Mouse (Mus musculus) stomach, postnatal 0 days (tissue): ENCODE data around the gene Rln1. TPM values are rescaled to one million over a fixed set of nuclear protein-coding genes. Genes with fewer than 3 reads are reported as not detected.

Source experiments
- ATAC-seq: fragments of 200-750 bp; cut with Nextera tagmentation; 2 replicates; pipeline ENCODE4 v1.8.0; 2017; ENCODE audit not compliant: low FRiP score, low TSS enrichment
- DNase-seq: peaks from one replicate; pipeline ENCODE4 v3.0.0-alpha.2; 2016; ENCODE audit warnings: low spot score
- H3K27ac ChIP-seq: fragments of 300-500 bp; sonication (generic); replicated peaks from 2 replicates; pipeline ENCODE4 v1.5.1; 2014; ENCODE audit warnings: mild to moderate bottlenecking, control low read depth
- H3K27me3 ChIP-seq: fragments of 300-500 bp; sonication (generic); 2 replicates; pipeline ENCODE4 v1.6.1; 2014; ENCODE audit warnings: low read length; ENCODE audit not compliant: control insufficient read depth, insufficient read depth
- H3K36me3 ChIP-seq: fragments of 300-500 bp; sonication (generic); 2 replicates; pipeline ENCODE4 v1.6.1; 2014; ENCODE audit warnings: low read length, mixed read lengths; ENCODE audit not compliant: control insufficient read depth, insufficient read depth
- H3K4me1 ChIP-seq: fragments of 300-500 bp; sonication (generic); replicated peaks from 2 replicates; pipeline ENCODE4 v1.6.1; 2014; ENCODE audit warnings: antibody characterized with exemption; ENCODE audit not compliant: control insufficient read depth, insufficient read depth
- H3K4me2 ChIP-seq: fragments of 300-500 bp; sonication (generic); replicated peaks from 2 replicates; pipeline ENCODE4 v1.6.1; 2014; ENCODE audit warnings: low read depth, mild to moderate bottlenecking, control low read depth, moderate library complexity
- H3K4me3 ChIP-seq: fragments of 300-500 bp; sonication (generic); 2 replicates; pipeline ENCODE4 v1.5.1; 2014; ENCODE audit warnings: low read depth, low read length, control low read depth
- H3K9ac ChIP-seq: fragments of 300-500 bp; sonication (generic); 2 replicates; pipeline ENCODE4 v1.6.1; 2014; ENCODE audit warnings: mild to moderate bottlenecking, low read length, control low read depth, mixed read lengths
- H3K9me3 ChIP-seq: fragments of 300-500 bp; sonication (generic); 2 replicates; pipeline ENCODE4 v1.6.1; 2016; ENCODE audit warnings: low read length; ENCODE audit not compliant: control insufficient read depth
- CTCF ChIP-seq: IDR thresholded peaks from 2 replicates; pipeline ENCODE4 v1.5.1; 2016; ENCODE audit warnings: antibody characterized with exemption, low read depth, mild to moderate bottlenecking, moderate library complexity
- EP300 ChIP-seq: optimal IDR thresholded peaks from 2 replicates; pipeline ENCODE3; 2016; ENCODE audit warnings: antibody characterized with exemption
- WGBS: fragments of 180-500 bp; shearing (Covaris S2); extraction: QIAGEN DNeasy Blood & Tissue Kit; methylation state at CpG from one replicate; pipeline ENCODE4 v1.1.7; 2014; 5-methylcytosine and 5-hydroxymethylcytosine counted together
- polyA plus RNA-seq: library from polyadenylated mRNA; unstranded; fragments of >200 nt; fragmentation: Nextera tagmentation; extraction: Ambion mirVana; gene quantifications from 2 replicates; pipeline ENCODE4 v1.2.1, GENCODE M21; 2015

Rln1 gene
- polyA plus RNA-seq, 1 experiment from 2014 or later = not detected

- Histone ChIP-seq H3K27ac (no peak overlapping the region), H3K9ac (no peak overlapping the region), H3K4me3 (no peak overlapping the region), H3K36me3 (no peaks in the 10 kb centered on the region), H3K4me1 (no peaks in the 10 kb centered on the region), H3K4me2 (no peak overlapping the region), H3K9me3 (no peaks in the 10 kb centered on the region), H3K27me3 (no peaks in the 10 kb centered on the region)
- DNase-seq = no peak
- ATAC-seq = no peak
- 87% methylated on average over 2 of the region's 2 CpGs for WGBS
- no peak for TF ChIP-seq EP300
- no peak for TF ChIP-seq CTCF
Measured at GRCm38 (mm10) chr19:29336624-29337023, 2.2 kb upstream of the Rln1 start.

DNA sequence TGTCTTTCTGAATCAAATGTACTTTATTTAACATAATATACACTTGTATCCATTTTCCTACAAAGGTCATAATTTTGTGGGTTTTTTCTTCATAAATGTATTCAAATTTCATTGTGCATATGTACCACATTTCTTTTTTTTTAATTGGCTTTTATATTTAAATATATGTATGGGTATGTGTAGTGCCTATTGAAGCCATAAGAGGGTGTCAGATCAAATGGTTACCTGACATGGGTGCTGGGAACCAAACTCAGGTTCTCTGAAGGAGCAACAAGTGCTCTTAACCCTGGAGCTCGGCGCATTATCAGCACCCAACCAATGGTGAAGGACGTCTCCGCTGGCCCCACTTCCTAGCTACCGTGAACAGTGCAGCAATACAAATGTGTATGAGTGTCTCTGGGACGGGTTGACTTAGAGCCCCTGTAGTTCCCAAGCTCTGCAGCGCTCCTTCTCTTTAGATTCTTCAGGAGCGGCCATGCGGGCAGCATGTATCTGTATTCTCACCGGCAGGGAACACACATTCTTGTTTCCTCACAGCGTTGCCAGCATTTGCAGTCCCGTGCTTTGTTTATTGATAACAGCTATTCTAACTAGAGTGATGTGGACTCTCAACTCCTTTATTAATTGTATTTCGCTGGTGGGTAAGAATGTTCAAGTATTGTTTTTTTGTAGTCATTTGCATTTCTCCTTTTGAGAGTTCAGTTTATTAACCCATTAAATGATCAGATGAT, 7.5 kb downstream of the Rln1 start:
- Histone ChIP-seq H3K4me1 (no peaks in the 10 kb centered on the region), H3K36me3 (no peaks in the 10 kb centered on the region)
- ATAC-seq = no peak

DNA sequence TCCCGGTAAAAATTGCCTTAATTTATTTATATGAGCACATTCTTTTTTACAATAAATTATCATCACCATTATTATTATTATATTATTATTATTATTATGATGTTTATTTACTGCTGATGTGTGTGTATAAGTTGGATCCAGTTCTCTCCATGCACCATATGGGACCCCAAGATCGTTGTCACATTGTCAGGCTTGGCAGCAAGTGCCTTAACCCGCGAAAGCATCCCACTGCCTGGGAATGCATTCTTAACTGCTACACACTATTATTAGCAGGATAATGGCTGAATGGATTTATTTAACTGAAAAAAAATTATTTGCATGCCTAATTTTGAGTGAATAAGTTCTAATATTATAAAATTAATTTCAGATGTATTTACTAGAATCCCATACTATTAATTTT, 8.1 kb downstream of the Rln1 start:
- Histone ChIP-seq H3K4me3 (no peak overlapping the region), H3K27me3 (no peaks in the 10 kb centered on the region), H3K36me3 (no peaks in the 10 kb centered on the region), H3K9ac (no peak overlapping the region), H3K4me1 (no peaks in the 10 kb centered on the region), H3K9me3 (no peaks in the 10 kb centered on the region), H3K27ac (no peak overlapping the region), H3K4me2 (no peak overlapping the region)
- 86% methylated on average over 4 of the region's 4 CpGs for WGBS
- TF ChIP-seq EP300 = no peak
- DNase-seq = no peak
- ATAC-seq = no peak

More for the DNA sequence above, 7.5 kb downstream of the Rln1 start:
- DNase-seq = no peak
- Histone ChIP-seq H3K4me3 (no peak overlapping the region), H3K4me2 (no peak overlapping the region), H3K27ac (no peak overlapping the region), H3K9ac (no peak overlapping the region), H3K27me3 (no peaks in the 10 kb centered on the region), H3K9me3 (no peaks in the 10 kb centered on the region)
- no peak for TF ChIP-seq EP300
- TF ChIP-seq CTCF = no peak
- WGBS = 77% methylated on average over 13 of the region's 13 CpGs

DNA sequence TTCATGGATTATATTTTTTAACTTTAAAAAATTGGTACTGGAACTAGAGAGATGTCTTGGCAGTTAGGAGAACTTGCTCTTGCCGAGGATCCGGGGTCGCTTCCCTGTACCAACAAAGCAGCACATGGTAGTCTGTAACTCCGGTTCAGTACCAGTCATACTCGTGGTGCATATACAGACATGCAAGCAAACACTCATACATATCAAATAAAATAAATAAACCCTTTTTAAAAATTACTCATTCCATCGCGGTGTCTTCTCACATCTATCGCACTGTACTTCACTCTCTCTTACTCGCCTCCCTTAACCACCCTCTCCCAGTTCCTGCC, 8.7 kb downstream of the Rln1 start:
- no peaks in the 10 kb centered on the region for H3K36me3 ChIP-seq
- TF ChIP-seq CTCF = no peak
- TF ChIP-seq EP300 = no peak
- H3K4me2 ChIP-seq = peak overlapping the region; percentile 58
- no peaks in the 10 kb centered on the region for H3K4me1 ChIP-seq
- ATAC-seq = no peak
- no peak overlapping the region for H3K27ac ChIP-seq
- H3K27me3 ChIP-seq = no peaks in the 10 kb centered on the region
- 42% methylated on average over 9 of the region's 9 CpGs for WGBS
- no peaks in the 10 kb centered on the region for H3K9me3 ChIP-seq
- no peak for DNase-seq
- no peak overlapping the region for H3K4me3 ChIP-seq
- no peak overlapping the region for H3K9ac ChIP-seq

DNA sequence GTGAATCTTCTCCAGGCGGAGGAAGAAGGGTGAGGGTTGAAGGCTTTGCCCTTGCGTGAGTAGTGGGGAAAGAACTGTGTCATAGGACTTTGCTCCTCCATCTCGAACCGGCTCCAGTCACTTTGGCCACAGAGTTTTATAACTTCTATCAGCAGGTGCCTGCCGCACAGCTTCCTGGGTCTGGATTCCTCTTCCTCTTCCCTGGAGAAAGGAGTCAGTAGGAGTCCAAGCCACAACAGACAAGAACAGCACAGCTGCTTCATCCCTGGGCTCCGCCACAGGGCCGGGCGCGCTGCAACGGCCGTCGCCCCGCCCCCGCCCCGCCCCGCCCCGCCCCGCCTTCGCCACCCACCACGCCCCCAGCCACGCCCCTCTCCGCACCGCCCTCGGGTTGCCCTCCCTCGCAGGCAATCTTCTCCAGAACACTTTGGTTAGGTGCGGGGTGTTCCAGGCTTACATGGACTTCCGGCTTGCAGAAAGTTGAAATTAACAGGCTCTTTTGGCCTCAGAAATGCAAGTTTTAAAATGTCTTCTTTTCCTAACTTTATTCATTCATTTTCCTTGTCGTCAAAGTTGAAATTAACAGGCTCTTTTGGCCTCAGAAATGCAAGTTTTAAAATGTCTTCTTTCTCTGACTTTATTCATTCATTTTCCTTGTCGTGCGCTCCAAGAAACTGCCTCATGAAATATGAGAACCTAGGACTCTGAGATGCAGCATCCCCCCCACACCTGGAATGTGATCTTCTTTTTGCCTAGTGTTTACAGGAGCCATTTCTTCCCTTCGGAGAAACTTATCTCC, 9.2 kb downstream of the Rln1 start, which contains the start of gene Insl6:
Insl6 (minus strand) TSS at position 304 of the 799 bp plus-strand sequence.
- H3K4me1 ChIP-seq = no peaks in the 10 kb centered on the region
- under 1% methylated on average over 30 of the region's 31 CpGs for WGBS
- no peaks in the 10 kb centered on the region for H3K36me3 ChIP-seq
- no peaks in the 10 kb centered on the region for H3K9me3 ChIP-seq
- no peak within 1 kb of the TSS for H3K27ac ChIP-seq
- ATAC-seq (peak; percentile 95), DNase-seq (peak; percentile 85)
- TF ChIP-seq EP300 (no peak), CTCF (no peak)
- peak within 1 kb of the TSS; percentile 32; the same call in 1 of the 2 replicates for H3K9ac ChIP-seq
- H3K27me3 ChIP-seq = no peaks in the 10 kb centered on the region
- H3K4me2 ChIP-seq = peak within 1 kb of the TSS; percentile 58
- H3K4me3 ChIP-seq = peak within 1 kb of the TSS; percentile 24

DNA sequence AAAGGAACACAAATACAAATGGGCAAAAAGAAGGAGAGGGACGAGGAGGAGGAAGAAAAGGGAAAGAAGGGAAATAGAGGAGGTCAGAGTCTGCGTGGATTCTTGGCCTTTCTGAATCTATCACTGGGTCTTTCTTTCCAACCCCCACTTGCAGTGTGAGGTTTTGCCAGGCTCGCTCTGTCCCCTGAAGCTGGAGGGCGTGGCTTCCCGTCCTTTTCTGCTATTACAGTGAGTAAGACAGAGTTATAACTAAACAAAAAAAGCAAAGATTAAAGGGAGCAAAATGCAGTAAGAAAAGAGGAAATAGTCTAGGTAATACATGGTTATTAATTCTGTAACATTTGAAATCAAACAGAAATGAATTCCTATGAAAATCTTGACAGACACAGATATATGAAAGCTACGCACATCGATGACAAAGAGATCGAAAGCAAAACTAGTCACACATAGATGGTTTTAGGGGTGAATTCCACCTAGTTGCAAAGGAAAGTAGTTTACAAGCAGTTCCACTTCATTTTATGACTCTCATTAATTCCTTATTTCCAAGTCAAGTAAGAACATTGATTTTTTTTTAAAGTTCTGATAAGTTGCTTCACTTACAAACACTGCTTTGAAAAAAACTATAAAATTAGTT, 10.9 kb downstream of the Rln1 start:
- WGBS = 52% methylated on average over 8 of the region's 8 CpGs
- DNase-seq (no peak), ATAC-seq (no peak)
- H3K9me3 ChIP-seq = no peaks in the 10 kb centered on the region
- H3K4me3 ChIP-seq = no peak overlapping the region
- H3K27ac ChIP-seq = no peak overlapping the region
- no peaks in the 10 kb centered on the region for H3K4me1 ChIP-seq
- H3K27me3 ChIP-seq = no peaks in the 10 kb centered on the region
- no peak overlapping the region for H3K4me2 ChIP-seq
- no peak for TF ChIP-seq EP300
- no peak for TF ChIP-seq CTCF
- H3K36me3 ChIP-seq = no peaks in the 10 kb centered on the region
- H3K9ac ChIP-seq = no peak overlapping the region
